Mouse (Mus musculus) hindbrain, embryonic 13.5 days (tissue): ENCODE data around the gene Ctnna2. TPM values are rescaled to one million over a fixed set of nuclear protein-coding genes. Genes with fewer than 3 reads are reported as not detected.

Experiments
- ATAC-seq: fragments of 200-750 bp; cut with Nextera tagmentation; 2 replicates; pipeline ENCODE4 v1.8.0; 2017; ENCODE audit warnings: moderate TSS enrichment; ENCODE audit not compliant: low FRiP score
- H3K27ac ChIP-seq: fragments of 300-500 bp; sonication (generic); 2 replicates; pipeline ENCODE4 v1.5.1; 2015; ENCODE audit warnings: inconsistent platforms, mild to moderate bottlenecking, moderate library complexity
- H3K27me3 ChIP-seq: fragments of 300-500 bp; sonication (generic); 2 replicates; pipeline ENCODE4 v1.6.1; 2015; ENCODE audit warnings: mild to moderate bottlenecking, inconsistent platforms
- H3K36me3 ChIP-seq: fragments of 300-500 bp; sonication (generic); 2 replicates; pipeline ENCODE4 v1.6.1; 2015; ENCODE audit warnings: mild to moderate bottlenecking, inconsistent platforms
- H3K4me1 ChIP-seq: fragments of 300-500 bp; sonication (generic); replicated peaks from 2 replicates; pipeline ENCODE4 v1.6.1; 2015; ENCODE audit warnings: inconsistent platforms
- H3K4me2 ChIP-seq: fragments of 300-500 bp; sonication (generic); 2 replicates; pipeline ENCODE4 v1.6.1; 2015; ENCODE audit warnings: inconsistent platforms, mild to moderate bottlenecking, moderate library complexity
- H3K4me3 ChIP-seq: fragments of 300-500 bp; sonication (generic); 2 replicates; pipeline ENCODE4 v1.5.1; 2015; ENCODE audit warnings: mild to moderate bottlenecking, inconsistent platforms
- H3K9ac ChIP-seq: fragments of 300-500 bp; sonication (generic); 2 replicates; pipeline ENCODE4 v1.6.1; 2015; ENCODE audit warnings: mild to moderate bottlenecking, inconsistent platforms
- H3K9me3 ChIP-seq: fragments of 300-500 bp; sonication (generic); 2 replicates; pipeline ENCODE4 v1.6.1; 2016; ENCODE audit warnings: inconsistent platforms
- WGBS: fragments of 180-500 bp; shearing (Covaris S2); methylation state at CpG from one replicate; pipeline ENCODE4 v1.1.7; 2015; 5-methylcytosine and 5-hydroxymethylcytosine counted together
- polyA plus RNA-seq: library from polyadenylated mRNA; unstranded; fragments of >200 nt; fragmentation: Nextera tagmentation; extraction: Ambion mirVana; gene quantifications from 2 replicates; pipeline ENCODE4 v1.2.1, GENCODE M21; 2015

The Ctnna2 gene
- polyA plus RNA-seq, 1 experiment from 2014 or later = 136 TPM

GRCm38 (mm10) chr6:77047568-77047967, 931.9 kb downstream of the Ctnna2 start:
- 27% methylated on average over 1 of the region's 1 CpGs for WGBS
- no peak for ATAC-seq
- H3K4me2 ChIP-seq = no peak overlapping the region
- no peaks in the 10 kb centered on the region for H3K9me3 ChIP-seq
- H3K27me3 ChIP-seq = no peaks in the 10 kb centered on the region
- no peak overlapping the region for H3K27ac ChIP-seq
- H3K9ac ChIP-seq = no peak overlapping the region
- H3K4me1 ChIP-seq = peaks cover 17% of the 10 kb centered on the region
- H3K4me3 ChIP-seq = no peak overlapping the region
- H3K36me3 ChIP-seq = no peaks in the 10 kb centered on the region

DNA sequence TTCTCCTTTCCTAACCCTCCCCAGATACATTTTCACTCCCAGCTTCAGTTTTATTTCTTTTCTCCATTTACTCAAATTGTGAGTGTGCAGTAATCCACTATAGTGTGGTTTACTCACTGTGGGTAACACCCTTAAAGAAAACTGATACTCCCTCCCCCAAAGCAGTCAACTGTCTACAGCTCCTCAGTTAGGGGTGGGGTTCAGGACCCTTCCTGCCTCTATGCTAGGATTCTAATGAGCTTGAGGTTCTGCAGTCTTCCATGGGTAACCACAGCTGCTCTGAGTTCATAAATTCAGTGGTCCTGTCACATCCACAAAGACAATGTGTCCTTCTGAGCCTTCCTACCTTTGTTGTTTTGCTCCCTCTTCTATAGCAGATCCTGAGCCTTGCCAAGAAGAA, 954.4 kb downstream of the Ctnna2 start:
- Histone ChIP-seq H3K9me3 (no peaks in the 10 kb centered on the region), H3K9ac (no peak overlapping the region), H3K4me2 (no peak overlapping the region)

DNA sequence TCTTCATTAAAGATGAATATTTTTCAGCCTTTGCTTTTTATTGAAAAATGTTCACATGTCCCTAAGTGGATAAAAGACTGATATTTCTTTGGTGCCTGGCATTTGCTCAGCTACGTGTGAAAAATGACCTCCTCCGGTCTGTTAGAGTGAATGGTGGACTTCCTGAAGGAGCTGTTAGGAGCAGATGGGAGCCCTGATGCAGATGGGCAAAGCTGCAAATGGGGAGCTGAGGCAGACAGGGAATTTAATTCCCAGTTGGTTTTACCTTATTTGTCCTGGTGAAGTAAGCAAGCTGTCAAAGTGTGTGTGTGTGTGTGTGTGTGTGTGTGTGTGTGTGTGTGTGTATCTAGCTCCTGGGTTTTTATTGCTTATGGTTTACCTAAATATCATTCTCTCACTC, 966.3 kb downstream of the Ctnna2 start:
- no peaks in the 10 kb centered on the region for H3K36me3 ChIP-seq
- H3K9ac ChIP-seq = no peak overlapping the region
- ATAC-seq = no peak
- H3K4me2 ChIP-seq = no peak overlapping the region
- no peaks in the 10 kb centered on the region for H3K9me3 ChIP-seq
- no peak overlapping the region for H3K27ac ChIP-seq
- WGBS = 59% methylated on average over 2 of the region's 2 CpGs
- no peak overlapping the region for H3K4me3 ChIP-seq
- H3K27me3 ChIP-seq = no peaks in the 10 kb centered on the region
- no peaks in the 10 kb centered on the region for H3K4me1 ChIP-seq

More for the DNA sequence above, 954.4 kb downstream of the Ctnna2 start:
- no peak for ATAC-seq
- Histone ChIP-seq H3K36me3 (no peaks in the 10 kb centered on the region), H3K4me1 (no peaks in the 10 kb centered on the region), H3K4me3 (no peak overlapping the region), H3K27me3 (no peaks in the 10 kb centered on the region), H3K27ac (no peak overlapping the region)

DNA sequence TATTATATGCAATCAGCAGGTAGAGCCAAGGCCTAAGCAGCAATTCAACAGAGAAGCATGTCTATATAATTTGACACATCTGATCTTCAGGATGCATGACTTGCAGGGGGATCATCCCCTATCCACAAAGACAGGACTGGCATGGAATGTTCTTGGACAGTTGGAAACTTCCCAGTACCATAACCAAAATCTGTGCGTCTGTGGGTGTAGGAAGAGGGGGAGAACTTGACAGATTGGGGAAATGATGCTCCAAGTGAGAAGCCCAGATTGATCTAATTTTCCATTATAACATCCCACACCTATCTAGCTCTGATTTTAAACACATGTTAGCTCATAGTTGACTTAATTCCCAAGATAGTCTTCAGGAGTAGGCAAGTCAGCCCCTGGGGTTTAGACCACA, 968.5 kb downstream of the Ctnna2 start:
- Histone ChIP-seq H3K36me3 (no peaks in the 10 kb centered on the region), H3K4me3 (no peak overlapping the region), H3K4me1 (no peaks in the 10 kb centered on the region), H3K9me3 (no peaks in the 10 kb centered on the region), H3K27ac (no peak overlapping the region), H3K27me3 (no peaks in the 10 kb centered on the region), H3K9ac (no peak overlapping the region), H3K4me2 (no peak overlapping the region)
- ATAC-seq = no peak
- 89% methylated on average over 1 of the region's 1 CpGs for WGBS

GRCm38 (mm10) chr6:76992128-76992527, 987.4 kb downstream of the Ctnna2 start:
- Histone ChIP-seq H3K36me3 (no peaks in the 10 kb centered on the region), H3K4me1 (0 out of 2 replicates have a peak, but pooled peaks cover 2% of the 10 kb centered on the region), H3K27ac (no peak overlapping the region), H3K4me2 (no peak overlapping the region), H3K27me3 (no peaks in the 10 kb centered on the region), H3K9me3 (no peaks in the 10 kb centered on the region), H3K9ac (no peak overlapping the region), H3K4me3 (no peak overlapping the region)
- peak; percentile 24; the same call in 1 of the 2 replicates for ATAC-seq
- 65% methylated on average over 3 of the region's 3 CpGs for WGBS

DNA sequence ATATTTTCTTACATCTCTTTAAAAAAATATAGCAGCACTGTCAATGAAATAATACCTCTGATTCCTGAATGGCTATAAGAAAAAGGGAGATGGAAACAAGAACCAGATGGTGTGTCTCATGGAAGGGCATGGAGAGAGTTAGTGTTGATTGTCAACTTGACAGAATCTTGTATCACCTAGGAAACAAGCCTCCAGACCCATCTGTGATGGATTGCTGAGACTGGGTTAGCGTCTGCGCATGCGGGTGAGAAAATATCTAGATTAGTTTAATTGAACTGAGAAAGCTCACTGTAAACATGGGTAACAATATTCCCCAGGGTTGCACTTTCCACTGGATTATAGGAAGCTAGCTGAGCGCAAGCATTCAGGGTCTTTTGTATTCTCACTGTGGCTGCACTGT, 994.7 kb downstream of the Ctnna2 start:
- Histone ChIP-seq H3K36me3 (peaks cover 3% of the 10 kb centered on the region; the same call in 1 of the 2 replicates), H3K9me3 (no peaks in the 10 kb centered on the region), H3K27ac (no peak overlapping the region), H3K4me3 (no peak overlapping the region), H3K4me2 (no peak overlapping the region), H3K4me1 (no peaks in the 10 kb centered on the region), H3K9ac (no peak overlapping the region), H3K27me3 (no peaks in the 10 kb centered on the region)
- ATAC-seq = no peak
- 65% methylated on average over 4 of the region's 4 CpGs for WGBS

DNA sequence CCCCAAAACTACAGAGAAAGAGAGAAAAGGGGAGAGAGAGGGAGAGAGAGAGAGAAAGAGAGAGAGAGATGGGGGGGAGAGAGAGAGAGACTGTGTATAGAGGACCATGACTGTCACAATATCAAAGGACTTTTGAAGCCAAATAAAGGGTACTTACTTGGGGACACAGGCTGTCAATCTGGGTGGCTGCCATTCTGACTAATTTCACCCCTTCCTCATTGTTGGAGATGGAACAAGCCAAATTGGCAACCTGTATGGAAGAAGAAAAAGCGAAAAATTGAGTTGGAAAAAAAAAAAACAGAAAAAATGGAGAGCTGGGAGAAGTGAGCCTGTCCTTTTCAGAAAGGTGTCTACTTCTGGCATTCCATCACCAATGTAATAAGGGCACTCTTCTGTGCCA, 997.8 kb downstream of the Ctnna2 start:
- no peaks in the 10 kb centered on the region for H3K9me3 ChIP-seq
- ATAC-seq = no peak
- H3K4me3 ChIP-seq = no peak overlapping the region
- WGBS = 89% methylated on average over 1 of the region's 1 CpGs
- H3K9ac ChIP-seq = no peak overlapping the region
- peaks cover 3% of the 10 kb centered on the region; the same call in 1 of the 2 replicates for H3K36me3 ChIP-seq
- H3K27ac ChIP-seq = no peak overlapping the region
- peaks cover 5% of the 10 kb centered on the region; the same call in 1 of the 2 replicates for H3K4me1 ChIP-seq
- no peaks in the 10 kb centered on the region for H3K27me3 ChIP-seq
- H3K4me2 ChIP-seq = no peak overlapping the region

- WGBS = 76% methylated on average over 5 of the region's 5 CpGs
- peaks cover 5% of the 10 kb centered on the region; the same call in 1 of the 2 replicates for H3K4me1 ChIP-seq
- no peak for ATAC-seq
Observed at GRCm38 (mm10) chr6:76979247-76979850, 1000.1 kb downstream of the Ctnna2 start.

DNA sequence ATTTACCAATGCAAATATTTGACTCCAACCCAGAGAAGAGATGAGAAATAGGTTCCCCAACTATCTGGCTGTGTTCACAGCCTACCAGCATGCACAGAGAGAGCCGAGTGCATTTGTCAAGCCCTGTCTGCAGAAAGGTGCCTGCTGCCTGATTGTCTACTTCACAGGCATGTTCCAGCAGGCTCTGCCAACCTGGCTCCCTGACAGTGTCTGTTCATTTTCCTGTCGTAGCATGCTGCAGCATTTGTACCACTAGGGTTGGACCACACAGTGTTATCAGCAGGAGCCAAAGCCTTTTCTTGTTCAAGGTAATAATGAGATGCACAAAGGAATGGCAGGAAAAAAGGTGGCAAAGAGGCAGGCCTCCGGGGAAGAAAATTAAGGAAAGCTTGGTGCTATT, 1001.7 kb downstream of the Ctnna2 start:
- Histone ChIP-seq H3K27me3 (no peaks in the 10 kb centered on the region), H3K9ac (no peak overlapping the region), H3K4me1 (peaks cover 5% of the 10 kb centered on the region; the same call in 1 of the 2 replicates), H3K4me3 (no peak overlapping the region), H3K4me2 (no peak overlapping the region), H3K36me3 (peaks cover 3% of the 10 kb centered on the region; the same call in 1 of the 2 replicates), H3K9me3 (no peaks in the 10 kb centered on the region), H3K27ac (no peak overlapping the region)
- 11% methylated on average over 3 of the region's 3 CpGs for WGBS
- ATAC-seq = peak; percentile 68; the same call in 1 of the 2 replicates

More at GRCm38 (mm10) chr6:76979247-76979850, 1000.1 kb downstream of the Ctnna2 start:
- Histone ChIP-seq H3K9ac (no peak overlapping the region), H3K4me3 (no peak overlapping the region), H3K27me3 (no peaks in the 10 kb centered on the region), H3K4me2 (no peak overlapping the region), H3K9me3 (no peaks in the 10 kb centered on the region), H3K36me3 (peaks cover 3% of the 10 kb centered on the region; the same call in 1 of the 2 replicates), H3K27ac (no peak overlapping the region)

DNA sequence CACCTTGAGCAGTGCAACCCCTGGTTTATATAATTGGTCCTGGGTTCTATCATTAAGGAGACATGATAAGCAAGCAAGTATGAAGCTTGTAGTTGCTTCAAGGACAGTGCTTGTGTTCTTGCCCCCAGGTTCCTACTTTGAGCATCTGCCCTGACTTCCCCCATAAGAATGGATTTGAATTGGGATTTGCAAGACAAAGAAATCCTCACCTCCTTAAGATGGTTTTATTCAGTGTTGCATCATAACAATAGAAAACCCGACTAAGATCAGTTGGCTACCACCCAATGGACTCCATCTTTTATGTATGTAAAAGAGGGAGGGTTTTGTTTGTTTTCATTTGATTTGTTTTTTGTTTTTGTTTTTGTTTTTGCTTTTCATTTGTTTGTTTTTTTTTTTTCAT, 1005.2 kb downstream of the Ctnna2 start:
- no peak overlapping the region for H3K27ac ChIP-seq
- ATAC-seq = no peak

DNA sequence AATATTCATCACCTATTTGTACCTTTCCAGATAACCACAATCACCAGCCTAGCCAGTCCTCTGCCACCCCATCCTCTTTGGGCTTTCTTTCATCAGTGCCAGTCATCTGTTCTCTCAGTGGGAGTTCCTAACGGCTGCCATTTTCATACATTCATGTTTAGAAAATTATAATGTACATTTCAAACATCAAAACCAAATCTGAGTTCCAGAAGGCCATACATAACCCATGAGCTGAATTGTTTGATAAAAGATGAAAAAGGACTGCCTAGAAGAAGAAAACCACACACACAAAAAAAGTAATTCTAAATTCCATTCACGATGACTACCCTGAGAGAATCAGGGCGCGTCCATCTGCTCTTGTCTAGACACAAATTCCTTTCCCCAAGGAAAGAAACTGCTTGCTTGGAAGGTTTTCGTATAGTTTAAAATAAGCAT, 1014.5 kb downstream of the Ctnna2 start:
- no peaks in the 10 kb centered on the region for H3K27me3 ChIP-seq
- H3K9ac ChIP-seq = no peak overlapping the region
- 82% methylated on average over 5 of the region's 5 CpGs for WGBS
- no peaks in the 10 kb centered on the region for H3K4me1 ChIP-seq
- H3K4me2 ChIP-seq = no peak overlapping the region
- H3K36me3 ChIP-seq = no peaks in the 10 kb centered on the region
- H3K27ac ChIP-seq = no peak overlapping the region
- no peak overlapping the region for H3K4me3 ChIP-seq
- H3K9me3 ChIP-seq = no peaks in the 10 kb centered on the region
- no peak for ATAC-seq

More for the DNA sequence above, 1005.2 kb downstream of the Ctnna2 start:
- Histone ChIP-seq H3K4me1 (peaks cover 5% of the 10 kb centered on the region; the same call in 1 of the 2 replicates), H3K36me3 (no peaks in the 10 kb centered on the region; the same call in 1 of the 2 replicates), H3K9ac (no peak overlapping the region), H3K4me3 (no peak overlapping the region), H3K4me2 (no peak overlapping the region), H3K27me3 (no peaks in the 10 kb centered on the region), H3K9me3 (no peaks in the 10 kb centered on the region)
- 58% methylated on average over 1 of the region's 1 CpGs for WGBS

DNA sequence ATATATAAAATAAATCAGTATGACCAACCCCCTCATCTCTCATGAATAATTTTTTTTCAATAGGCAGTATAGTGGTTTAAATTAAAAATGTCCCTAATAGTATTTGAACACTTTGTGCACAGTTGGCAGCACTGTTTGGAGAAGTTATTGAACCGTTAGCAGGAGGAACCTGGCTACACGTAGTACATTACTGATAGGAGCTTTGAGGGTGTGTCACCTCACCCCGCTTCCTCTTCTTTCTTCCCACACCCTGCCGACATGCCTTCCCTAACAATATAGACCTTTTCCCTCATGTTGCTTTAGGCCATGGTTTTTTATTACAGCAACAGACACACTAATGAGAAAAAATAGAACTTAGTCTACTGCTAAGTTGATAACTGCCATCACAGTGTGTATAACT, 1071.4 kb downstream of the Ctnna2 start:
- Histone ChIP-seq H3K36me3 (no peaks in the 10 kb centered on the region), H3K4me2 (no peak overlapping the region), H3K4me1 (no peaks in the 10 kb centered on the region), H3K9ac (no peak overlapping the region), H3K27me3 (no peaks in the 10 kb centered on the region), H3K27ac (no peak overlapping the region), H3K4me3 (no peak overlapping the region), H3K9me3 (no peaks in the 10 kb centered on the region)
- no peak for ATAC-seq
- WGBS = 78% methylated on average over 4 of the region's 4 CpGs

- Histone ChIP-seq H3K27me3 (no peaks in the 10 kb centered on the region), H3K4me1 (no peaks in the 10 kb centered on the region), H3K4me3 (no peak overlapping the region), H3K4me2 (no peak overlapping the region), H3K36me3 (no peaks in the 10 kb centered on the region), H3K9me3 (no peaks in the 10 kb centered on the region), H3K27ac (no peak overlapping the region), H3K9ac (no peak overlapping the region)
- no peak for ATAC-seq
- 88% methylated on average over 1 of the region's 1 CpGs for WGBS
Observed at GRCm38 (mm10) chr6:76897156-76897555, 1082.3 kb downstream of the Ctnna2 start.
